Mouse (Mus musculus) cerebellum, postnatal 4 days (tissue): ENCODE measurements around the gene Ggt5.

ENCODE experiments used
- DNase-seq, 2 experiments: peaks; one replicate each; pipeline ENCODE4 v3.0.0; 2022; ENCODE audit warnings: low spot score in 2 of 2, mixed read lengths in 1 of 2

Gene Ggt5

DNA sequence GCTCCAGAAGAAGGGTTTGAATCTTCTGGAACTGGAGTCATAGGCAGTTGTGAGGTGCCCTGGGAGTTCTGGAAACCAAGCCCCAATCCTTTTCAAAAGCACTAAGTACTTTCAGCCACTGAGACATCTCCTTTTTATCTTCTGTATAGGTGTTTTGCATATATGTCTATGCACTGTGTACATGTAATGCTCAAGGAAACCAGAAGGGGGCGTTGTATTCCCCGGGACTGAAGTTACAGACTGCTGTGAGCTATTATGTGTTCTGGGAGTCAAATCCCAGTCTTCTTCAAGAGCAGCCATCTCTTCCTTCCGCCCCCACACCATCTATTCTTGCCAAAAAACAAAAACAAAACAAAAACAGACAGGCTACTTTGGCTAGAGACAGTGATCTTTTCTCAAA, 31.7 kb downstream of the Ggt5 start:
- no peak for DNase-seq

DNA sequence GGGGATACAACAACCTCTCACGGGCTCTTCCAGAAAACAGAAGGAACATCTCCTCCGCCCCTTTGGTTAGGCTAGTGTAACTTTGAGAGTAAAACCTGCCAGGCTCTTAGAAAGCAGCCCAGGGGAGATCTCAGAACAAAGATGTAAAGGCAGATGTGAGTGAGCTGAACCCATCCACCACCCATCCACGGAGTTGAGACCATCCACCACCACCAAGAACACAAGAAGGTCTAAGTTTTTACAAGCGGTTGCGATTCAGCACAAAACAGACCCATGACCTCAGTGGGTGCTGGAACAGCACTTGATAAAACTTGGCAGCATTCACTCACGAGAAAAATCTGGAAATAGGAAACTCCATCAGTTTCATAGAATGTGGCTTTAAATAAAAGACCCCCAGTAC, 36.8 kb downstream of the Ggt5 start:
- DNase-seq: no peak

- DNase-seq: no peak
Observed at GRCm38 (mm10) chr10:75626991-75627390, 37.9 kb downstream of the Ggt5 start.

DNA sequence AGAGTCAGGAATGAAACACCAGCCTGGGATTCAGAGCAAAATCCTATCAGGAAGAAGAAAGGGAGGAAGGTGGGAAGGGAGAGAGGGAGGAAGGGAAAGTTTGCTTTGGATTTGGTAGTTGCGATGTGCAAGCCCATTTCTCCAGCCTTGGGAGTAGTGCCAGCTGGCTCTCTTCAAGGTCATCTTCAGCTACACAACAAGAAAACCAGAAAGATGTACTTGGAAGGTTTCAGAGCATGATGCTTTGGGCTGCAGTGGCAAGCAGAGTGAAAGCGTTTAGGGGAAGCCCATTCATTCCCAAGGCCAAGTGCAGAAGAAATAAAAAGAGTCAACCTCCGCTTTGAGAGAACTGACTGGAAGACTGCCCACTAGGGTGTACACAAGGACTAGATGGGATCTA, 38.4 kb downstream of the Ggt5 start:
- no peak for DNase-seq

DNA sequence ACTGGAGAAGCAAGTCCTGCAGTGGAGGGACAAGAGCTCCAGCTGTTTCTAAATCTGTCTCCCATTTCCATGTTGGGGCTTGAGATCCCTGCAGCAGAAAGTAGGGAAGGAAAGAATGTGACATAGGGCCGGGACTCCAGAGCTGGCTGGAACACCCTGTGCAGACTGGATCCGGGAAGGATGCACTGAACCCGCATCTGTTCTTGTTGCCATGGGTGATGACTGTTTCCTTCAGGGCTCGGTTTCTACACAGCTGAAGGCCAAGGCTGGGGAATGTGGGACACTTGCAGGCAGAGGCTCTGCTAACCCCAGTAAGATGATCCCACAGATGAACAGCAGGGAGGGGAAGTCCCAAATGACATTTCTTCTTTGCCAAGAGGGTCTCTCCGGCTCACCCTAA, 43.5 kb downstream of the Ggt5 start:
- no peak for DNase-seq

DNA sequence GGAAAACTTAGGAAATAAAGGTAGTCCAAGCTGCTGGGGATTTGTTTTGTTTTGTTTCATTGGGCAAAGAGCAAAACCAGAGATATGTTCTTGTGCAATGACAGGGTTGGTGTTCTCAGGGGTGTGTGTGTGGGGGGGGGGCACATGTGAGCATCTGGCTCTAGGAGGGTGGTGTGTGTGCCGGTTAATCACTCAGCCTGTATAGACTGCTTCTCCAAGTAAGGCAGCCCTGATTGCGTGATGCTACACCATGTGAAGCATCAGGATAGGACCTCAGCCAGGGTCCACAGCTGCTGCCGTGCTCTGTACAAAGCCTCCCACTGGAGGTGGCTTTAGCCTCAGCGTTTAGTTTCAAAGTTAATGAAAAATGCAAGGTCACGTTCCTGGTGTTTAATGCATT, 43.9 kb downstream of the Ggt5 start:
- no peak for DNase-seq

- no peak for DNase-seq
Observed at GRCm38 (mm10) chr10:75633576-75634139, 44.5 kb downstream of the Ggt5 start.

GRCm38 (mm10) chr10:75634610-75635009, 45.5 kb downstream of the Ggt5 start:
- DNase-seq: no peak

DNA sequence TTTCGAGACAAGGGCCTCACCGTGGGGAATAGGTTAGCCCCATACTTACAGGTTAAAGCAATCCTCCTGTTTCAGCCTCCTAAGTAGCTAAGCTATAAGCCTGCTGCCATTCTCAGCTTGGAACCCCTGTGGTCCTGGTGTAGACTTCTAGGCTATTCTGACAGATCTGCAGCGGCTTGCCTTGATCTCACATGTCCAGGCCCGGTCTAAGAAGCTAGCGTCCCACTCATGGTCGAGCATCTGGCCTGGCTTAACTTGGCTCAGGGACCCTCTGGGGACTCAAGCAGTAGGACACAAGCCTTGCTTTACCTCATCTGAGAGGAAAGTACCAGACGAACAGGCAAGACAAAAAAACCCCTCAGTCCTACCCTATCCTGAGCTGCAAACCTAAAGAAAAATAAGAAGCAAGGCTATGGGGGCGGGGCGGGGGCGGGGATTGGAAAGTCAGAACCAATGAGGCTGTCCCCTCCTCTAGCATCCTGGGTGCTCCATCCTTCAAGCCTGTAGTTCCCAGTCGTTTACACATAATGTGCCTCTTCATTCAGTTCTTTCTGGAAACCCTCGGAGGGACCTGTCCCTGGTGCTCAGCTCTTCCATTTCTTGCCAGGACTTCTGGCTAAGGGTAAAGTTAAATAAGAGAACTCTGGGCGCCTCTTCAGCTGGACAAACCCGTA, 46.0 kb downstream of the Ggt5 start:
- no peak for DNase-seq

DNA sequence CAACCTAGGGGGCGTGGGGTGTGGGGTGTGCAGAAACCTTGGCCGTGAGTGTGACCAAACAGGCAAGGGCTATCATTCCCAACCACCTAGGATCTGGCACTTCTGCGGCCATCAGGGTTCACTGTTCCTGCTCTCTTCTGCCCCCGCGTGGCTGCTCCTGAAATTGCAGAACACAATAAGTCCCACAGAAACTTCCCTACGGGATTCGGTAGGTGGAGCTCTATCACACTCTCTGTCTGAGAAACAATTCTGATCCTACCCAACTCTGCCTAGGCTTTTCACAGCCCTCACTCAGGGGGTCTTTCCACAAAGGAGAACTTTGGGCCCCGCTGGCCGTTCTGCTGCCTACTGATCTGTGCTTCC, 46.5 kb downstream of the Ggt5 start:
- DNase-seq: peak; percentile 70 to 83

DNA sequence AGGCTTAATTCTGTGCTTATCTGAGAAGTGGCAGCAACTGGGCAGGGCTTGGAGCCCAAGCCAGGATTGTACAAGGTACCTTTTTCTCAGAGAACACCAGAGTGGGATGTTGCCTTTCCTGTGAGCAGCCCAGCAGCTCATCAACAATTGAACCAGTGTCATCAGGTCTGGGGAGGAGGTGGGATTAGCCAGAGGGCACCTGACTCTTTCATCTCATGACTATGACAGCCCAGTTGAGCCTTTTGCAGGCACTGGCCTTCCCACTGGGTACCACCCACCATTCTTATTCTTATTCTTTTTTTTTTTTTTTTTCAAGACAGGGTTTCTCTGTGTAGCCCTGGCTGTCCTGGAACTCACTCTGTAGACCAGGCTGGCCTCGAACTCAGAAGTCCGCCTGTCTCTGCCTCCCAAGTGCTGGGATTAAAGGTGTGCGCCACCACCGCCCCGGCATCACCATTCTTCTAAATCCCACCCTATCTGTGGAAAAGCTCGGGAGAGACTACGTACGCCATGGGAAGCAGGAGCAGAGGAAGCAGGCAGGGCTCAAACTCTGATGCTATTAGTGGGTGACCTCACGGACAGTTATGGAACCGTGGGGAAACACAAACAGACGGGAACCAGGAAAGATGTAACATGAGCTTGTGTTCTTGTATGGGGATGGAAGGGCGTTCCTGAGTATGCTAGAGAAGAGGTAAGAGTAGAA, 47.1 kb downstream of the Ggt5 start:
- no peak for DNase-seq

DNA sequence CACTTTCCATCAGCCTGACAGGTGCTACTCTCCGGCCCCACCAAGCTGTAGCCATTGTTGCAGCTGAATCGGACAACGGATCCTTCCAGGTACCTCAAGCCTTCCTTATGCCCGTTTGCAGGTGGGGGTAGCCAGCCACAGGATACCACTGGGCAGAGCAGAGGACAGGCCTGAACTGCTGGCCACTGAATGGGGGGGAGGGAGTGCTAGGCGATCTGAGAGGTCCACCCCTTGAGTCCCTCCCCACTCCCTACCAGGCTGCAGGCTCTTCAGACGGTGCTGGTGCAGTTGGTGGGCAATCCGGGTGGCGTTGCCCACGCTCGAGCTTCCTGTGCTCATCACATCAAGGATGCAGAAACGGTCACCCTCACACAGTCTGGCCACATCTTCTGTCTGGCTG, 48.6 kb downstream of the Ggt5 start:
- DNase-seq: no peak

DNA sequence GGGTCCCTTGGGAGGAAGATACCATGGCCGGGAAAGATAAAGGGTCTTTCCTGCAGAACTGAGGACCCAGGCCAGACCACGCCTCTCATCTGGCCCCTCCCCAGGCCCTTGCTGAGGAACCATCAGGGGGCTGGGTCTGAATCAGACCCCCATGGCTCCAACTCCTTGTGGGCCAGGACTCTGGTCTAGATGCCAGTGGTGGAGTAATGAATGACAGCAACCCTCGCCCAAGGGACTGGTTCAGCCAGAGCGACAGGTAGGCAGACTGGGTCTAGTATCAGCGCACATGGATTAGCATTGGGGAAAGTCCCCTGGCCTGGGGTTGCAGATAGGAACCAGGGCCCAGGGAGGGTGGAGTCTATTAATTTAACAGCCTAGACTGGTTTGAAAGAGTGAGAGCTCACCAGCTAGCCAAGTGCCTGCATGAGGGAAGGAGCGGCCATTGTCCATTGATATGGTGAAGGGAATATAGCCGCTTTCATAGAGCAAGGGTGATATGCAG, 52.6 kb downstream of the Ggt5 start:
- DNase-seq: no peak

- peak in 1 of 2 experiments; percentile 18 for DNase-seq
Observed at GRCm38 (mm10) chr10:75642436-75642835, 53.3 kb downstream of the Ggt5 start.

GRCm38 (mm10) chr10:75642891-75643290, 53.8 kb downstream of the Ggt5 start:
- no peak for DNase-seq

DNA sequence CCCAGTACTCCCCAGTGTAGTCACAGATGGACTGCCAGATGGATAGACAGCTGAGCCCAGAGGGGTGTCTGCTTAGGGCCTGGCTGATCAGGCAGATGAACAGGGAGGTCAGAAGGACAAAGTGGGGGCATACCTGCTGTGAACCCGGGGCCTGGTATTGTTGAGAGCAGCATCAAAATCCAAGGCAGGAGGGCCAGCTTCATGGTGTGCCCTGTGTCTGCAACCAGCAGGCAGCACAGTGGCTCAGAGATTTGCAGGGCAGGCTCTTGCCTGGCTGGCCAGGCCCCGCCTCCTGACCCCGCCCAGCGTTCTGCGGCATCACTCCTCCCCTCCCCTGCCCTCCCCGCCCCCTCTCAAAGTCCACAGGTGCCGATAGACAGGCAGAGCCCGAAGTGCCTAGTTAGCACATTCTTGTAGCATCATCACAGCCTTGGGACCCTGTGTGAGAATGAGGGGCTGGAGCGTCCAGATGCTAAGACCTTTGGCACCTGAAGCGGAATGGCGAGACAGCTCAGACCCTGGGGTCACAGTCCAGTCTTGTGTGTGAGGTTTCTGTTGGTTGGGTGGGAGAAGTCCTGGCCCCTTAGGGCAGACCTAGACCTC, 54.7 kb downstream of the Ggt5 start, which contains the start of gene Susd2:
TSS of gene Susd2 (minus strand) at position 268 of the 603 bp plus-strand sequence.
- DNase-seq: peak in 1 of 2 experiments; percentile 50

- DNase-seq: no peak
Observed at GRCm38 (mm10) chr10:75645616-75646015, 56.5 kb downstream of the Ggt5 start.

DNA sequence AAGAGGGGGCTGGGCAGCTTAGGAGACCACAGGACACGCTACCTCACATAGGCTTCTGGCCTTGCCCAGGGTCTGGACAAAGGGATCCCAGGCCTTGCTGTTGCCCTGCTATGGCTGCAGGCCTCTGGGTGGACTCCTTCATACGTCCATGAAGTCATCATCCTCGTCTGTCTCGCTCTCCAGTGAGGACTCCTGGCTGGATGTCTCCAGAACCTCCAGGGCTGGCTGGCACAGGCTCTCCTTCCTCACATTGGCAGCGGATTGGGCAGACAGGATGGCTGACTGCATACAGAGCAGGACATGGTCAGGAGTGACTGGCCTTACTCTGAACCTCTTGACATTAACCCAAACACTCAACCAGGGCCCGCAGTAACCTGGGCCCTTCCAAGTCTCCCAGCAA, 57.3 kb downstream of the Ggt5 start:
- no peak for DNase-seq

DNA sequence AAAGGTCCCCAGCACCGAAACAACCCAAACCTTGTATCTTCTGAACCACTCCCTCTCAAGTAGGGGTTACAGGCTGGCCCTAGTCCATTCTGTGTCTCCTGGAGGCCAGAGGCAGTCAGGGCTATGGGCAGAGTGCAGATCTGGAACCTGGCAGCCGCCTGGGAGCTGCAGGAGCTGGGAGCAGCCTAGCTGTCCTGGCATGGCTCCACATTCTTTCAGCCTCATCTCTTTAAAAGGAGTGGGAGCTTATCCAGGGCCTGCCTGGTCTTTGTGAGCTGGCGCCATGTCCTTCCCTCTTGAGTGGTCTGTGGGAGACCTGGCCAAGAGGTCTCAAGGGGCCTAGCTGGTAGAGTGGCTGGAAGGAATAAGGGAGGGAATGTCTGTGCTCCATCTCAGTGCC, 58.2 kb downstream of the Ggt5 start:
- peak in 1 of 2 experiments; percentile 57 for DNase-seq

DNA sequence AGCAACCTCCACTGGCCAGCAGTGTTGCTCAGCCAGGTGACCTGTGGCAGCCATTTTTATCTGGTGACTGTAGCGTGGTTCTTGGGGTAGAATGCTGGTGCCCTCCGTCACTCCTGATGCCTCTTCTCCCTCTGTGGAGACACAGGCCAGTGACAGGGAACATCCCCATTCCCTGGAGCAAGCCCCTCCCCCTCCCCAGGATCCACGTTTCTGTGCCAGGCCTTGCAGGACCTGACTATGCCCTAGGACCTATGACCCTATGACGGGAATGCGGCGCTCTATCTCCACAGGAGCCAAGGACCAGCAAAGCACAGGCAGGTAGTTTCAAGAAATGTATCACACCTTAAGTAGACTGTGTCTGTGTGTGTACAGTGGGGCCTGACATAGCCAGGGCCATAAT, 59.0 kb downstream of the Ggt5 start:
- DNase-seq: no peak

DNA sequence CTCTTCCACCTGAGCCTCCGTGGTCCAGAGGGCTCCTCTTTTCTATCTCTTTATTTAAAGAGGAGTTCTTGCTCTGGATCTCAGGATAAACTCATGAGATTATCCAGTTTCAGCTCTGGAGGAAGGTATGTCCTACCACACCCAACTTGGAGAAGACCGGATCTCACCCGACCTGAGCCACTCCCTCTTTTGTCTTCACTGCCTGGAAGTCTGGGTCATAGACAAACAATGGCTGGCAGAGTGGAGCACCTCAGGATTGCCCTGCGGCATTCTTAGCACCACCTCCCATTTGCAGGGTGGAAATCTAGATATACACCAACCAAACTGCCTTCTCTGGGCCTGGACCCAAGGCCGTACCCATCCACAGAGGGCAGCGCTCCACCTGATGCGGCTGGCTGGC, 59.9 kb downstream of the Ggt5 start:
- DNase-seq: no peak

GRCm38 (mm10) chr10:75649406-75649995, 60.4 kb downstream of the Ggt5 start:
- DNase-seq: no peak
